Mouse (Mus musculus): Measurements from ENCODE around the gene Phyhipl.

Phyhipl gene

DNA sequence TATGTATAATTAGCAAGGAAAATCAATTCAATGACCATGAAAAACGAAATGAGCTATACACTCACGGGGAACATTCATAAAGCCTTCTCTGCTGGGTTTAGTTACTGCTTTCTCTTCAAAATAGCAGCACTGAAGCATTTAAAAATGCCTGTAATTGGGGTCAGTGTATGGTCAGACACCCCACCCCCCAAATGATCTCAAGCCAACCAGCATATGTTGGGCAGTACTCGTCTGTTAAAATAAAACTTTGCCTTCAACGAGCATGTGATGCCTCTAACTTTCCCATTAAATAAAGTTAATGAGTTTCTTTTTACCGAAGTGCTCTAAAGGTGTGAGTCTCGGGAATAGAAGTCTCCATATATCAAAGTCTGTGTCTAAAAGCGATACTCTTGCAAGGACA lies at the start of gene Phyhipl:
TSS of gene Phyhipl (minus strand) at position 138 of the 400 bp plus-strand sequence.
- no peak for DNase-seq (ENCODE audit: low spot score in 2 of 2)

DNA sequence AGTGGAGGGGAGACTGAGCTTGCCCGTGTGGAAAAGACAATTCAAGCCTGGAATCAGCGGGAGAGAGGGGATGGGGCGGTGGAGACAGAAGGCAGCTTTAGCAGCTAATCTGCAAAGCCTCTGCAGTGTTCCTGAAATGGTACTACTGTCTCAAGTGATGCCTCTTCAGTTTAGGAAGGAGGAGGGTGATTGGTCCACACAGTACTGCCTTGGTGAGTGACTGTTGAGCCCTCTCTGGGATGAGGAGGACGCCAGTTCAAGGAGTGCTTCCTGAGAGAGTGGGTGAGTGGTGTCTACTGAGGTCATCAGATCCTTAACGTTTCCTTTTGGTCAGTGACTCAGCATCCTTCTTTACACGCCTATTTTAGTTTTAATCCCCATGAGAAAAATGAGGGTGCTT lies 47.4 kb upstream of the Phyhipl start:
- DNase-seq (ENCODE audit: low spot score in 2 of 2): no peak

DNA sequence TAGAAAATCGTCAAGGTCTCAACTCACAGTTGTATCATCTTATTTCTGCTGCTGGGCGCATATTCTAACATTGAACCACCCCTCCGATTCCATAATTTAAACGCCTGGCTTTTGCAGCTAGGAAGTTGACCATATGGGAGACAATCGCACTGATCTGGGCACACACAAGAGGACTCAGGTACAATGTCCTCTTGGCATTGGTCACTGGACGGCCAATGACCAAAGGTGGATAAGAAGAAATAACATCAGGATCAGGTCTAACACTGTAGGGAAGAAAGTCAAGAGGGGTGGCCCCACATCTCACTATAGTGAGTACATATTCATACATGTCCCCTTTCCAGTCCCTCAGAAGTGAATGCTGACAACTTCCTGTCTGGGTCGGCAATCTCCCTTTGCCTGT lies 43.8 kb upstream of the Phyhipl start:
- DNase-seq (ENCODE audit: low spot score in 2 of 2): no peak

DNA sequence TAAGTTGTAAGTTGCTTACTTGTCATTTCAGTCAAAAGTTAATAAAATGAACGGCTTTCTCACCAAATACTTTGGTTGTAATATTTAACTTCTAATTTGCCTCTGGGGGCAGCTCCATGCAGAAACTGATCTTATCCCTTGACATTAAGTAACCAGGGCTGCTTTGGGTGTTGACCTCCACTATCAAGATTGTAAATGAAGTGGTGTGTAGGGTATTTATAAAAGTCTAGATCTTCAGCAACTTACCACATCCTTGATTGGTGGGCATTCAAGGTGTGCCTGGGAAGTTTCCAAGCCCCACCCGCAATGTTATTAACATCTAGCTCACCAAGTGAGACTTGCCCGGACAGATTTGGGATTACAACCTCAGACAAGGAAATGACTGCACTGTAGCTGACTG lies 42.2 kb upstream of the Phyhipl start:
- DNase-seq (ENCODE audit: low spot score in 2 of 2): no peak

DNA sequence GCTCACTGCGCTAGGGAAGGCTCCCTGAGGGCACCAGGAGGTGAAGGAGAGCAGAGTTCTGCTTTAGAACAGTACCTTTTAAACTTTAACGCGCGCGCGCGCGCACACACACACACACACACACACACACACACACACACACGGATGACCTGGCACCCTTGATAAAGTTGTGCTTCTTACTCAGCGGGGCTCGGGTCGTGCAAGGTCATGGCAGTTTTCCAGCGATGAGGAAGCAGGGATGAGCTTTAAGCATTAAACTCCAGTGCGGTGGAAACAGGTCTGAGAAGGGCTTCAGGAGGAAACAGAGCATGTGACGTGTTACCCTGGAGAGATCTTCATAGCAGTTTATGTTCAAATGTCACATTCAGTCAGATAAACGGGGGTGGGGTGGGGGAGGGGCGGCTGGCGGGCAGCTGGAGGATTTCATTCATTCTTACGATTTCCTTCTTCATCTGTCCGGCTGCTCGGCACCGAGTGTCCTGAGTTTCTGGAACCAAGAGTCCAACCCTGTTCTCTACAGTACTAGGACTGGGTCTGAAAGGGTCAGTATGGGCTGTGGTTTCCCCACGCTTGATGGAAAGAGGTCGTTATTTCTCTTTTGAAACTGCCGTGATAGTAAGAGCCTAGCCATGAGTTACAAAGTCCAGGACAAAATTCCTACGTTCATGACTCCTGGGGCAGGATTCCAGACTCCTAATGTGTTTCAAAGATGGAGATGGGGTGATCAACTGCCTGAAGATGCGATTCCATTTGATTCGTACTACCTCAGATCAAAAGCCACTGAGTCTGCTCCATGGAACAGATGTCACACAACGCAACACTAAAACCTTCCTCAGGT lies 41.2 kb upstream of the Phyhipl start:
- no peak for DNase-seq (ENCODE audit: low spot score in 2 of 2)

DNA sequence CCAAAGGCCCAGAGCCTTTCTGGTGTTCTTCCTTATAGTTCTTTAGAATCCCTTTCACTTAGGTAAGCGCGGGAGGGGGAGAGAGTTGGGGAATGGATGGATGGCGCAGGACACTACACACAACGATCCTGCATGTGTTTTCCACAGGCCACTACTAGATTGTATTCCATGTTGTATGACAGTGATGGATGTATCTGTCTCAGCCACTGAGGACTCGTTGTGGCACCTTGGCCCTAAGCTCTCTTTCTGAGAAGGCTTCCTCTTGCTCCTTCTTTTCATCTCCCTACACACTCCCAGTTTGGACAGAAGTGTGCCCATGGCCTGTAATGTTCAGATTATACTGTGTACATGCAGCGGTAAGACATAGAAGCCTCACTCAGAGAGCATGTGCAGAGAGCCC lies 33.6 kb upstream of the Phyhipl start:
- no peak for DNase-seq (ENCODE audit: low spot score in 2 of 2)

DNA sequence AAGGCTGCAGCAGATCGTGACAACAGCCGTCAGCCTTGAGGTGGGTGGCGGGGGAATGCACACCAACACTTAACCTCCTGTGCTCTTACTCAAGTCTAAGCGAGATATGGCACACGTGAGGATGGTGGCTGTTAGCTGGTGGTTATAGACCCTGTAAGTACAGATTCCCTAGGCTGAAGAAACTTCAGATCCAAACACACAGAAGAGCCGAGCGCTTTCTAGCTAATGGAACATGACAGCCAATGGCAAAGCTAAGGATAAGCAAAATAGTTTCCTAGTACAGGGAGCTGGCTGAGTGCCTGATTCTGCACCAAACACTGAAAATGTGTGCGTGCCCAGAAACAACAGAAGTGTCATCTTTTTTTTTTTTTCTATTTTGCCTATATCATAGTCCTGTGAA lies 33.1 kb upstream of the Phyhipl start:
- no peak for DNase-seq (ENCODE audit: low spot score in 2 of 2)

DNA sequence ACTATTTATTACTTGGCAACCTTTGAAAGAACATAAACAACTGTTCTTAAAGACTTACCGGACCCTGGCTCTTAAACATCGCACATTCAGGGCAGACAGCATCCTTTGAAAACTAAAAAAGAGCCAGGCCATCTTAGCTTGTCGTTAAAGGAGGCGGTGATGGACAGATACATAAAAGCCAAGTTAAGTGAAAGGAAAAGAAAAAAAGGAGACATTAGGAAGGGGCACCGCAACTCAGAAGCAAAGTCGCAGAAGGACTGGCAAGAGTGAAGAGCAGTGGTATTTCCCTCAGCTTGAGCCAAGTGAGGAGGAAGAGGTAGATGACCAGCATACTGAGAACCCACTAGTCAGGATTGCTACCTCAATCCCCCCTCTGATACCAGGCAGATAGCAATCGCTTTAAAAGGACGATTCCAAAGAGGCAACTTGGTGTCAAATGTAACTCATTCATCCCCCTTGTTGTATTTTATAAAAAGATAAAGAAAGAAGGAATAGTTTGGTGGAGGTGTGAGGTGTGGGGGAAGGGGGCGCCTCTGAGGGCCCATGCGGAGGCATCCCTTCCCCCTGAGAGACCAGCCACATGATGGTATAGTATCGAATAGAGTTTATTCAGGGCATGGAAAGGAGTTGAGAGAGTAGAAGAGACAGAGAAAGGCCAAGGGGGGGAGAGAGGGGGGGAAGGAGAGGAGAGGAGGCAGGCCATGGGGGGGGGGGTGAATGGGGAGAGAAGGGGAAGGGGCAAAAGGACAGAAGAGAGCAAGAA lies 31.4 kb upstream of the Phyhipl start:
- no peak for DNase-seq (ENCODE audit: low spot score in 2 of 2)

DNA sequence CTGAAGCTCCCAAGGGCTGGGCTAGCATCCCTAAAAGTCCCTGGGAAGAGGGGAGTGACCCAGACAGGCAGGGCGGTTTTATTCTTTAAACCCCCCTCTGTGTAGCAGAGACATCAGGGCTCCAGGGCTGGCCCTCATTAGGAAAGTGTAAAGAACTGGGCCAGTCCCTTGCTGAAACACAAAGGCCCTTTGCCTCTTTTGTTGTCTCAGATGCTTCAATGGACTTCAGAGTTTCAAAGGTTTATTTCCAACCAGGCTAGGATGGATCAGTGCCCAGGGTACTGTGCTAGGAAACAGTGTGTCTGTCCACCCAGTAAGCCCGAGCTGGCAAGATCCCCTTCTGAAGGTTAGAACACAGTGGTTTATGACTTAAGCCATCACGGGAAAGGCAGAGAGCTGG lies 30.7 kb upstream of the Phyhipl start:
- DNase-seq (ENCODE audit: low spot score in 2 of 2): no peak

DNA sequence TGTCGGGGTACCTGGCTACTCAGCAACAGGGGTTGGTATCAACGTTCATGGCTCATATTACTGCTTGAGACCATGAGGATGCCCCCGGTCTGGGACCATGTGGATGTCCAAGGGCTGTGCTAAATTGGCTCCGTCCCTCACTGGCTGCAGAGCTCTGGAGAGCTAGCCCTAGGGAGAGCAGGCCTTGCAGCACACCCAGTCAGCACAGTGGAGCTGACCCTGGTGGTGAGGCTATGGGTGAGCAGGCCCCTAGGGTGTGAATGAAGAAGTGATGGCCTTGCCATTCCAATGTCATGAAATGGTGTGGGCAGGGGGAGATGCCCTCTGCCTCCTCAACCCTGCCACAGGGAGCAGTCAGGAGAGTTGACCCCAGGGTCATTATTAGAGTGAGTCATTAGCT lies 27.7 kb upstream of the Phyhipl start:
- no peak for DNase-seq (ENCODE audit: low spot score in 2 of 2)

DNA sequence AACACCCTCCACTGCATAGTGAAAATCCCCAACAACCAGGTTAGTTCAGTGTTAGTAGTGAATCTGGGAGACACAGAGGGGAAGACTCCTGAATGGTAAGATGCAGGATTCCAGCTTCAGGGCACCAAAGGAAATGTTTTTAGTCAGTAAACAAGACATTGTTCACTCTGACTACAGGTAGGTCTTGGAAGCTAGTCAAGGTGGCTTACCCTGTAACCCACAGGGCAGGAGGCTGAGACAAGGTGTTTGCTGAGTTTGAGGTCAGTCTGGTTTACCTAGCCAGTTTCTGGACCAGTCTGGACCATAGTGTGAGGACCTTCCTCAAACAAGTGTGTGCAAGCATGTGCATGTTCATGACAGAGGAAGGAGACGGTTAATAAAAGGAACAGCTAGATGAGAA lies 22.2 kb upstream of the Phyhipl start:
- no peak for DNase-seq (ENCODE audit: low spot score in 2 of 2)

DNA sequence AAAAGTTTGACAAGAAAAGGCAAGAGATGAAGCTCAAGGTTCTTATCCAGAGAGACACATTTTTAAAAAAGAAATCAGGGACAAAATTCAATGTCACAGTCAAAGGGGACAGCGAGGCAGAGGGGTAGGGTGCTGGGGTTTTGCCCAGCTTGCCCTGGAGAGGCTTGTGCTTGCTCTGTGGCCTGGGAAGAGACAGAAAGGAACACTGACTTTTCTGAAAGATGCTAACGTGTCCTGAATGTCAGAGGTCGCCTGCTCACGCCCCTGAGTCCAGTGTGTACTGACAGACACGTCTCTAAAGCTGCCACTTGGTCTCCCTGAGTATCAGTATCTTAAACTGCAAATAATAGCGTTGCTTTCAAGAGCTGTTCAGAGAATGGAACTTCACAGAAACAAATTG lies 507 bp upstream of the Phyhipl start:
- no peak for DNase-seq (ENCODE audit: low spot score in 2 of 2)

DNA sequence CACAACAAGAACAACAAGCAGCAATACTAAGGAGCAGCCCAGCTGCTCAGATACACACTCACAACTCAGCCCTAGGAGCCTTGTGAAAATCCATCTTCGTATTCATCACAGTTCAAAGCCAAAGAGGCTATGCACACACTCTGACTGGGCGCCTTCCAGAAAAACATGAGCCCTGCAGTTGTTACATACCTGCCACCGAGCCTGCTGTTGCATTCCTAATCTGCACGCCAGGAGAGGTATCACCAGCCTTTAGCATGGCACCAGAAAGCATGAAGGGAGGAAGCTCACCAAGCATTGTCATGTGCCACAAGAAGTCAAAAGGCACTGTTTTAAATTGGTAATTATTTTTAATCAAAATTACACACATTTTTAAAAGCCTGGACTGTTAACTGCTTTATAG lies 1.1 kb downstream of the Phyhipl start:
- DNase-seq (ENCODE audit: low spot score in 2 of 2): no peak

DNA sequence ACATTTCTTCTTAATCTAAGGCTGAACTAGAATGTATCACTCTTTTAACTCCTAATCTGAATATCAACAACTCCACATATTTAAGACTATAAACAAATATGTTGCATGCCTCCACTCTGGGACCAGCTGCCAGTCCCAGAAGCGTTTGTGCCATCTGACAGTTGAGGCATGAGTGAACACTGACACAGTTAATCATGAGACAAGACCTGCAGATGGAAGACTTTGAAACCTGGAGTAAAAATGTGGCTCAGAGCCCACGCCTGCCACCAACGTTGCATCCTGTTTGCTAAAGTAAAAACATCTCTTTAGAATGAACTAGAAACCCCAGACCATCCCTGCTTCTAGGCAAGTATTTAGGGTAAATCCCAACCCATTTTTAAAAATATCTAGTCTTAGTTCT lies 1.6 kb downstream of the Phyhipl start:
- DNase-seq (ENCODE audit: low spot score in 2 of 2): no peak

DNA sequence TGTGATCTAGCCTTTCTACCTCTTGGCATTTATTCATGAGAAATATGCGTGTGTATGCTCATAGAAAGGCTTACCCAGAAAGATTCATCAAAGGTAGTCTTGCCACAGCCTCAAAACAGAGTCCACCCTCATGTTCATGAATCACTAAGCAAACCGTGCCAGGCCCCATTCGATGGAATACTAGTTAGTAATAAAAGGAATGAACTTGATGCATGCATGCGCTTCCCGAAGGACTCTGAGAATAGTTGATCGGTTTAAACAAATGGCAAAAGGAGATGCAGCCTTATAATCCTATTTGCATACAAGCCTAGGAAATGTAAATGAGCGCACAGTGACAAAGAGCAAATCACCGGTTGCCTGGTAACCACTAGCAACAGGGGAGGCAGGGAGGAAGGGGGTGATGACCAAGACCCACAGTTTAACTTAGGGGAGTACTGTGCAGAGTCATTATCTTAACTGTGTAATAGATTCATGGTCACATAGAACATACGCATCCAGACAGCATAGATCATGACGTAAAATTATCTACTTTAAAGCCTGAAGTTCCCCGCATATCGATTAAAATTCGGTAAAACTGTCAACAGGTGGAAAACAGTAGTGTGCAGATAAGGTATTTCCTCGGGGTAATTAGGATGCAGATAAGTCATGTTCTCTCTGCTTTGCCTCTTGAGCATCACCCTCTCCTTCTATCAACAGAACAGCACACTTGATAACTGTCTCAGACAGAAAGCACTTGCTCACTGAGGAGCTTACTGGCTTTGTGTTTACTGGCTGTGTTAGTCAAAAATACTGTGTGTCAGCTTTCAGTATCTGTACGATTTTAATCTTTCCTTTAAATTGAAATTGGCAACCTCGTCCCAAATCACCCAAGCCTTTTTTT lies 3.8 kb downstream of the Phyhipl start:
- no peak for DNase-seq (ENCODE audit: low spot score in 2 of 2)

DNA sequence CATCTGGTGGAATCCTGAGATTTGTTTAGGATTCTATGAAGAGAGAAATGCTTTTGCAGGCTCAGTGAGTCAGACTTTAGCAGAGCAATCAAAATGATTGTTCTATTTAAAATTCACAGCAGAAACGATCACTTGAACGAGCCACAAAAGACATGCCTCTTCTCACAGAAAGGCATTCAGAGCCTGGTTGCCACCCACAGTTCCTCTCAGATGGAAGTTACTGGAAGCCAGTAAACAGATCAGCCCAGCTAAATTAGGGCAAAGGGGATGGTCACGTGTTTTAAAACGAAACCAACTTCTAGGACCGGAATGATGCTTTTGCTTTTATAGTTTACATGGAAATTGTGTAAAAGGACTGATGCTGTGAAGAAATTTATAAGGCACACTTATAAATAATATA lies 6.9 kb downstream of the Phyhipl start:
- DNase-seq (ENCODE audit: low spot score in 2 of 2): no peak

DNA sequence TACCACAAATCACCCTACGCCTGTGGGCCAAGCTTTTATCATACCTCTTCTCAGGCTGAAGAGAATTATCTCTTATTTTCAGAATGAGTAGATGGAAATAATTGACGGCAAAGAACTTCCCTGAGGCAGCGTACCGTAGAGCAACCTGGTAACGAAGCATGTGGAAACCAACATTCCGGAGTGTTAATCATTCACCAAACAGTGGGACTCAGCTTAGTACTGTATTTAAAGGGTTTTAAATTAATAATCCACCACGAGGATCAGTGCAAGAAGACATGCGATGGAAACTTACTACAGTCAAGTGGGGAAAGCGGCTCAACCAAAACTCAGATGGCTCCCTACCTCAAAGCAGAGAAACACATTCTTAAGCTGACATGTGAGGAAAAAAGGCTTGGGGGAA lies 12.6 kb downstream of the Phyhipl start:
- no peak for DNase-seq (ENCODE audit: low spot score in 2 of 2)

DNA sequence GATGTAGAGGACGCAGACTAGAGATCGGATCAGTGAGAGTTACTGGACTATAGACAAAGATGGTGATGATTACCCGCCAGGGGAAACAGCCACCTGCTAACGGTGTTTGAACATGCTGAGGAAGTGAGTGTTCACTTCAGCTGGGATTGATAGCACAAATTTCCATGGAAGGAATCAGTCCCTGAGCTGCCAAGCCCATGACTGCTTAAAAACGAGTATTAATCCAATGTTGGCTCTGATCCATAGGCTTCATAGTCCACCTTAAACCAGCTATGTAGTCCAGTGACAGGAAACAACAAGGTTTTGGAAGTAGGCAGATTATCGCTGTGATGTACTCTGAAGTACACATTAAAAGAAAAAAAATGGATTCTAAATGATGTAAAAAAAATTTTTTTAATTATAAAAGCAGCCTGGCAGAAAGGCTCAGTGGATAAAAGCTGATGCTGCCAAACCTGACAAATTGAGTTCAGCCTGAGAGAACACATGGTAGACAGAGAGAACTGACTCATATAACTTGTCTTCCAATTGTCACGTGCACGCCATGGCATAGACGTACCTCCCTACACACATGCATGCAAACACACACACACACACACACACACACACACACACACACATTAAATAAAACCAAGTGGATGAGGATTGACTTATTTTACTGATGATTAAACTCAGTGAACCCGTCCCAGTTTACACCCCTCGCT lies 14.7 kb downstream of the Phyhipl start:
- no peak for DNase-seq (ENCODE audit: low spot score in 2 of 2)

DNA sequence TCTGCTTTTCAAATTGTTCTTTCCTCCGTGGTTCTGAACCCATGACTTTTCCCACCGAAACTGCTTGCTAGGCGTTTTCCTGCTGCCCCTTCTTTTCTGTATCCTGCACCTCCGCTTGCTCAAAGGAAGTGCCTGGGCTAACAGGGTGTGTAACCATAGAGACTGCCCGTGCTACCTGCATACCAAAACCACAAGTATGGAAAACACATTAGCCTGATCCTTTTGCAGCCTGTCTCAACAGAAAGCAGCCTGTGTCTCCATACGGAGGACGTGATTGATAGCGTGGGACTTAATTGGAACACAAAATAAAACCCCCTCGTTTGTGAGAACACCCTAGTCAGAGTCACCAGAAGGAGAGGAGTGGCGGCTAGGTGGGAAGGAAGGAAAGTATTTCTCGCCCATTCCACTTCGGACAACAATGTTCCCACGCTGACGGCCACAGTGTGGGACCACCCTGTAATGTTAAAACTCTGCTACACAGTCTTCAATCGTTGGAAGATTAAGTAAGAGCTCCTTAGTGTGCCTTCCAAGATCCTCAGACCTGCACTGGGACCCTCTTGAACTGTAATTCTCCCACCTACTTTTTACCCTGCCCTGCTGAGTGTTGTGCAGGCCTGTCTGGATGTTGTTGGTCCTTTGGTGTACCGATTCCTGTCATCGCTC lies 15.6 kb downstream of the Phyhipl start:
- no peak for DNase-seq (ENCODE audit: low spot score in 2 of 2)

DNA sequence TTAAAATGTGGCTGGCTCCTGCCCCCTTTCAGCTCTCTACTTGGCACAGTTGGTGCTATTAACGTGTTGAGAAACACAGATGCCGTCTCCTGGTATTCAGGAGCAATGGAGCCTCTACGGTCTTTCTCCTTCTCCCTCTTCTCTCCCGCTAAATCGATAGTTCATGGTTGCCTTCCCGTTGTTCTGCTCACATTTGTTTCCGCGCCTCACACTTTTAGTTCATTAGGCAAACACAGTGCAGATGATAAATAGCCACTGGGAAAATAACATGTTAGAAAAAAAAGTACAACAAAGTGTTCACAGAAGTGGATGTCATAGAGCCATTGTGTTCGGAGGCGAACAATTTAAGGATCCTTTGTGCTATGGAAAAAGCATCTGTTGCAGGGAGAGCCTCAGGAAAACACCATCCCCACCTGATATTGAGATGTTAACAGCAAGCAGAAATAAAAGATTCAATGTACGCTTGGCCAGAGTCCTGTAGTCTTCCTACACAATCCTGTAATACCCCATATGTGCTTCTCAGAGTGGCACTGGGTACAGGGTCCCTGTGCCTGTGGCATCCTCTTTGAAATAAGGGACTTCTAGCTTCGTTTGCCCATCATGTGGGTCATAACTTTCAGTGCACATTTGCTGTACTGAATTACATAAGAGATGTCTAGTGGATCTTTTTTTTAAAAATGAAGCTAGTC lies 18.0 kb downstream of the Phyhipl start:
- no peak for DNase-seq (ENCODE audit: low spot score in 2 of 2)

DNA sequence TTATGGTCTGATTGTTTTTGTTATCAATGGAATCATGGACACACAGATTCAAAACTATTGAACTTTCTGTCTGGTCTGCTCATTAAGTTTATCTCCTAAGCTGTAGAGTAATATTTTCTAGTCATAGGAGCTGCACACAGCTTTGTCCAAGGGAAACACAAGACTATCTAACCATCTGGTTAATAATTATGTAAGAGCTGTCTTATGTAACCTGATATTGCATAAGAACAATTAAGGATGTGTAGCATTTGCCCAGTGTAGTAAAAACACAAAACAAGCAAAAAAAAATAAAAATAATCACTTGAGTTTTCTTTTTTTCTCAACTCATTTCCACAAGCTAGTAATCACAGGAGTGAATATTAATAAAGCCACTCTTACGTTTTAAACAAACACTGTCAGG lies 20.5 kb downstream of the Phyhipl start:
- no peak for DNase-seq (ENCODE audit: low spot score in 2 of 2)
